Mouse (Mus musculus) thymus, postnatal 4 days (tissue): ENCODE results near the gene Myo1d.

Experiments used
- DNase-seq: peaks from one replicate; pipeline ENCODE4 v3.0.0; 2021

The Myo1d gene

GRCm38 (mm10) chr11:80778916-80779526 lies 804 bp downstream of the Myo1d start:
- DNase-seq: no peak

- DNase-seq: no peak
Observed at GRCm38 (mm10) chr11:80778157-80778556, 1.7 kb downstream of the Myo1d start.

GRCm38 (mm10) chr11:80777708-80778107 lies 2.1 kb downstream of the Myo1d start:
- no peak for DNase-seq

GRCm38 (mm10) chr11:80775535-80775934 lies 4.3 kb downstream of the Myo1d start:
- no peak for DNase-seq

- no peak for DNase-seq
Observed at GRCm38 (mm10) chr11:80772595-80773210, 7.1 kb downstream of the Myo1d start.

- no peak for DNase-seq
Observed at GRCm38 (mm10) chr11:80771596-80772250, 8.1 kb downstream of the Myo1d start.

GRCm38 (mm10) chr11:80771186-80771585 lies 8.6 kb downstream of the Myo1d start:
- DNase-seq: no peak

- no peak for DNase-seq
Observed at GRCm38 (mm10) chr11:80767320-80767617, 12.6 kb downstream of the Myo1d start.

GRCm38 (mm10) chr11:80766472-80767319 lies 13.1 kb downstream of the Myo1d start:
- no peak for DNase-seq

GRCm38 (mm10) chr11:80766068-80766467 lies 13.8 kb downstream of the Myo1d start:
- DNase-seq: no peak

GRCm38 (mm10) chr11:80762066-80762465 lies 17.8 kb downstream of the Myo1d start:
- no peak for DNase-seq

GRCm38 (mm10) chr11:80761285-80761974 lies 18.4 kb downstream of the Myo1d start:
- DNase-seq: no peak

- DNase-seq: no peak
Observed at GRCm38 (mm10) chr11:80759023-80759422, 20.8 kb downstream of the Myo1d start.

- DNase-seq: no peak
Observed at GRCm38 (mm10) chr11:80754201-80754600, 25.6 kb downstream of the Myo1d start.

- DNase-seq: no peak
Observed at GRCm38 (mm10) chr11:80751168-80751567, 28.7 kb downstream of the Myo1d start.

- no peak for DNase-seq
Observed at GRCm38 (mm10) chr11:80749187-80749586, 30.6 kb downstream of the Myo1d start.

- no peak for DNase-seq
Observed at GRCm38 (mm10) chr11:80745426-80745825, 34.4 kb downstream of the Myo1d start.

GRCm38 (mm10) chr11:80743823-80744410 lies 35.9 kb downstream of the Myo1d start:
- DNase-seq: no peak

- DNase-seq: no peak
Observed at GRCm38 (mm10) chr11:80742462-80742861, 37.4 kb downstream of the Myo1d start.

- DNase-seq: no peak
Observed at GRCm38 (mm10) chr11:80734771-80735170, 45.1 kb downstream of the Myo1d start.

- no peak for DNase-seq
Observed at GRCm38 (mm10) chr11:80724701-80725100, 55.1 kb downstream of the Myo1d start.

- DNase-seq: no peak
Observed at GRCm38 (mm10) chr11:80723406-80724047, 56.3 kb downstream of the Myo1d start.
